Mouse (Mus musculus): Measurements from ENCODE around the gene Gadd45gip1. TPM values are rescaled to one million over a fixed set of nuclear protein-coding genes. Genes with fewer than 3 reads are reported as not detected.
A peak's percentile ranks its signal among the peaks of the same experiment; 100 is the strongest.

The Gadd45gip1 gene
- polyA plus RNA-seq, 1 experiment = 21.3 TPM

GRCm38 (mm10) chr8:84786801-84787467 lies 44.4 kb upstream of the Gadd45gip1 start:
- TF ChIP-seq CTCF (IDR thresholded peaks at IDR 0.05; ENCODE audit: insufficient read depth, low read length) (no peak), POLR2A (IDR thresholded peaks at IDR 0.05; ENCODE audit: borderline replicate concordance, extremely low read depth, low read depth, low read length) (no peak)
- H3K4me1 ChIP-seq (ENCODE audit: control insufficient read depth, insufficient read depth, low read length) = peaks cover 45% of the 10 kb centered on the region
- no peak overlapping the region for H3K4me3 ChIP-seq (replicated peaks; ENCODE audit: extremely low read depth, low read depth, low read length)
- no peak for DNase-seq
- 70% methylated on average over 11 of the region's 11 CpGs for WGBS

GRCm38 (mm10) chr8:84787523-84788302 lies 43.6 kb upstream of the Gadd45gip1 start:
- WGBS = 76% methylated on average over 14 of the region's 14 CpGs
- TF ChIP-seq POLR2A (IDR thresholded peaks at IDR 0.05; ENCODE audit: borderline replicate concordance, extremely low read depth, low read depth, low read length) = no peak
- H3K4me1 ChIP-seq (ENCODE audit: control insufficient read depth, insufficient read depth, low read length) = peaks cover 43% of the 10 kb centered on the region
- H3K4me3 ChIP-seq (replicated peaks; ENCODE audit: extremely low read depth, low read depth, low read length) = no peak overlapping the region
- no peak for DNase-seq

DNA sequence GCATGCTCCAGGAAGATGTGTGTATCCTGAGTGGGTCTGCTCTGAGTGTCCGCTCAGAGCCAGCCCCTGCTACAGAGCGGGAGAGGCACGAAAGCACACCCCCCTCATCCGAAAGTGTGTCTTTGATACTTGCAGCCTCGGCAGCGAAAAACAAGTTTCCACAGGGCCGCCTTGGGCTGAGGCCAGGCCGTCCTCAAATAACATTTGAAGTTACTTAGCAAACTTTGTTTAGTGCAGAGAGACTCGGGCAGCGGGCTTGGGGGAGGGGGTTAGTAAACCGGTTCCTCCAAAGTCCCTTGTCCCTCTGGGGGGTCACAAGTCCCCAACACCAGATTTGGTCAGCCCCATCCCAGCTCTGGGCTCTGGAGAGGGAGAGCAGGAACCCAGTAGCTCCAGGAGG lies 42.4 kb upstream of the Gadd45gip1 start:
- 30% methylated on average over 11 of the region's 11 CpGs for WGBS
- peaks cover 43% of the 10 kb centered on the region for H3K4me1 ChIP-seq (ENCODE audit: control insufficient read depth, insufficient read depth, low read length)
- no peak for TF ChIP-seq POLR2A (IDR thresholded peaks at IDR 0.05; ENCODE audit: borderline replicate concordance, extremely low read depth, low read depth, low read length)
- no peak for TF ChIP-seq CTCF (IDR thresholded peaks at IDR 0.05; ENCODE audit: insufficient read depth, low read length)
- no peak overlapping the region for H3K4me3 ChIP-seq (replicated peaks; ENCODE audit: extremely low read depth, low read depth, low read length)
- peak; percentile 74 for DNase-seq

GRCm38 (mm10) chr8:84789345-84789744 lies 42.0 kb upstream of the Gadd45gip1 start:
- 59% methylated on average over 5 of the region's 5 CpGs for WGBS
- Histone ChIP-seq H3K4me1 (ENCODE audit: control insufficient read depth, insufficient read depth, low read length) (peaks cover 42% of the 10 kb centered on the region), H3K4me3 (replicated peaks; ENCODE audit: extremely low read depth, low read depth, low read length) (no peak overlapping the region)
- no peak for DNase-seq
- TF ChIP-seq POLR2A (IDR thresholded peaks at IDR 0.05; ENCODE audit: borderline replicate concordance, extremely low read depth, low read depth, low read length) (no peak), CTCF (IDR thresholded peaks at IDR 0.05; ENCODE audit: insufficient read depth, low read length) (no peak)

- no peak for DNase-seq
- TF ChIP-seq CTCF (IDR thresholded peaks at IDR 0.05; ENCODE audit: insufficient read depth, low read length) (no peak), POLR2A (IDR thresholded peaks at IDR 0.05; ENCODE audit: borderline replicate concordance, extremely low read depth, low read depth, low read length) (no peak)
- Histone ChIP-seq H3K4me3 (replicated peaks; ENCODE audit: extremely low read depth, low read depth, low read length) (no peak overlapping the region), H3K4me1 (ENCODE audit: control insufficient read depth, insufficient read depth, low read length) (peaks cover 41% of the 10 kb centered on the region)
- WGBS = 63% methylated on average over 9 of the region's 9 CpGs
Measured at GRCm38 (mm10) chr8:84789855-84790486, 41.4 kb upstream of the Gadd45gip1 start.

DNA sequence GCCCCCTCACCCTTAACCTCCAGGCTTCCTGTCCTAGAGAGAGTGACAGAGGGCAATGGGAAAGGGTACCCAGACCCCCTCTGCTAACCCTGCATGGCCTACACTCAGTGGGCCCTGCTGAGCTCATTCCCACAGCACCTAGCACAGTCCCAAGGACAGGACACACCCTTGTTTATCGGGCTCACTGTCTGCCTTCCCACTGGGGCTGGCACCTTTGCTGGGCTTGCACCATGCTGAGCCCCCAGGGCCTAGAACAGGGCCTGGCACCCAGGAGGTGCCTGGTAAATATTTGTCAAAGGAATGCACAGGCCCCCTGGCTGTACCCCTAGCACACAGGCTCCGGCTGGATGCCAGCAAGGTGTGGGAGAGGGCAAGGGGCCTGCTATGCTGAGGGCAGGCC lies 40.8 kb upstream of the Gadd45gip1 start:
- TF ChIP-seq CTCF (IDR thresholded peaks at IDR 0.05; ENCODE audit: insufficient read depth, low read length) = no peak
- TF ChIP-seq POLR2A (IDR thresholded peaks at IDR 0.05; ENCODE audit: borderline replicate concordance, extremely low read depth, low read depth, low read length) = no peak
- Histone ChIP-seq H3K4me3 (replicated peaks; ENCODE audit: extremely low read depth, low read depth, low read length) (no peak overlapping the region), H3K4me1 (ENCODE audit: control insufficient read depth, insufficient read depth, low read length) (peaks cover 36% of the 10 kb centered on the region)
- DNase-seq = no peak
- 38% methylated on average over 2 of the region's 2 CpGs for WGBS

GRCm38 (mm10) chr8:84792429-84792947 lies 38.8 kb upstream of the Gadd45gip1 start:
- peaks cover 29% of the 10 kb centered on the region for H3K4me1 ChIP-seq (ENCODE audit: control insufficient read depth, insufficient read depth, low read length)
- 74% methylated on average over 12 of the region's 12 CpGs for WGBS
- no peak for TF ChIP-seq CTCF (IDR thresholded peaks at IDR 0.05; ENCODE audit: insufficient read depth, low read length)
- no peak for TF ChIP-seq POLR2A (IDR thresholded peaks at IDR 0.05; ENCODE audit: borderline replicate concordance, extremely low read depth, low read depth, low read length)
- no peak overlapping the region for H3K4me3 ChIP-seq (replicated peaks; ENCODE audit: extremely low read depth, low read depth, low read length)
- no peak for DNase-seq

GRCm38 (mm10) chr8:84793134-84793533 lies 38.2 kb upstream of the Gadd45gip1 start:
- DNase-seq = no peak
- H3K4me1 ChIP-seq (ENCODE audit: control insufficient read depth, insufficient read depth, low read length) = peaks cover 31% of the 10 kb centered on the region
- no peak overlapping the region for H3K4me3 ChIP-seq (replicated peaks; ENCODE audit: extremely low read depth, low read depth, low read length)
- 76% methylated on average over 9 of the region's 9 CpGs for WGBS
- TF ChIP-seq CTCF (IDR thresholded peaks at IDR 0.05; ENCODE audit: insufficient read depth, low read length) = no peak
- TF ChIP-seq POLR2A (IDR thresholded peaks at IDR 0.05; ENCODE audit: borderline replicate concordance, extremely low read depth, low read depth, low read length) = no peak

GRCm38 (mm10) chr8:84793791-84794485 lies 37.4 kb upstream of the Gadd45gip1 start:
- TF ChIP-seq POLR2A (IDR thresholded peaks at IDR 0.05; ENCODE audit: borderline replicate concordance, extremely low read depth, low read depth, low read length) = no peak
- TF ChIP-seq CTCF (IDR thresholded peaks at IDR 0.05; ENCODE audit: insufficient read depth, low read length) = no peak
- Histone ChIP-seq H3K4me1 (ENCODE audit: control insufficient read depth, insufficient read depth, low read length) (peaks cover 39% of the 10 kb centered on the region), H3K4me3 (replicated peaks; ENCODE audit: extremely low read depth, low read depth, low read length) (no peak overlapping the region)
- 55% methylated on average over 13 of the region's 13 CpGs for WGBS
- no peak for DNase-seq

Data from lung, adult 2 months (tissue).